Mouse (Mus musculus) stomach, embryonic 15.5 days (tissue): Measurements from ENCODE around the gene Gm17268. TPM values are rescaled to one million over a fixed set of nuclear protein-coding genes. Genes with fewer than 3 reads are reported as not detected.

Experiments used
- ATAC-seq: fragments of 200-750 bp; cut with Nextera tagmentation; 2 replicates; pipeline ENCODE4 v1.8.0; 2017; ENCODE audit warnings: low read depth, moderate number of reproducible peaks, moderate TSS enrichment; ENCODE audit not compliant: insufficient read depth, low FRiP score
- H3K27ac ChIP-seq: fragments of 300-500 bp; sonication (generic); 2 replicates; pipeline ENCODE4 v1.5.1; 2015; ENCODE audit warnings: mild to moderate bottlenecking, inconsistent platforms
- H3K27me3 ChIP-seq: fragments of 300-500 bp; sonication (generic); replicated peaks from 2 replicates; pipeline ENCODE4 v1.6.1; 2015; ENCODE audit warnings: inconsistent platforms
- H3K36me3 ChIP-seq: fragments of 300-500 bp; sonication (generic); 2 replicates; pipeline ENCODE4 v1.6.1; 2015; ENCODE audit warnings: inconsistent platforms
- H3K4me1 ChIP-seq: fragments of 300-500 bp; sonication (generic); 2 replicates; pipeline ENCODE4 v1.6.1; 2015; ENCODE audit warnings: inconsistent platforms
- H3K4me2 ChIP-seq: fragments of 300-500 bp; sonication (generic); 2 replicates; pipeline ENCODE4 v1.6.1; 2015; ENCODE audit warnings: mild to moderate bottlenecking, inconsistent platforms
- H3K4me3 ChIP-seq: fragments of 300-500 bp; sonication (generic); replicated peaks from 2 replicates; pipeline ENCODE4 v1.5.1; 2015; ENCODE audit warnings: inconsistent platforms
- H3K9ac ChIP-seq: fragments of 300-500 bp; sonication (generic); 2 replicates; pipeline ENCODE4 v1.6.1; 2015; ENCODE audit warnings: inconsistent platforms
- H3K9me3 ChIP-seq: fragments of 300-500 bp; sonication (generic); 2 replicates; pipeline ENCODE4 v1.6.1; 2016; ENCODE audit warnings: inconsistent platforms
- WGBS: fragments of 180-500 bp; shearing (Covaris S2); methylation state at CpG from one replicate; pipeline ENCODE4 v1.1.7; 2015; 5-methylcytosine and 5-hydroxymethylcytosine counted together
- polyA plus RNA-seq: library from polyadenylated mRNA; unstranded; fragments of >200 nt; fragmentation: Nextera tagmentation; extraction: Ambion mirVana; gene quantifications from 2 replicates; pipeline ENCODE4 v1.2.1, GENCODE M21; 2015

The Gm17268 gene
- polyA plus RNA-seq, 1 experiment from 2014 or later = not detected

- Histone ChIP-seq H3K4me3 (no peak overlapping the region), H3K9ac (no peak overlapping the region), H3K4me1 (no peaks in the 10 kb centered on the region), H3K27ac (no peak overlapping the region), H3K9me3 (no peaks in the 10 kb centered on the region), H3K36me3 (no peaks in the 10 kb centered on the region), H3K4me2 (no peak overlapping the region), H3K27me3 (no peaks in the 10 kb centered on the region)
- 63% methylated on average over 5 of the region's 5 CpGs for whole genome bisulfite sequencing
- no peak for ATAC-seq
Observed at GRCm38 (mm10) chr11:82000581-82000980, 37.8 kb downstream of the Gm17268 start.

- no peaks in the 10 kb centered on the region for H3K4me1 ChIP-seq
- 76% methylated on average over 4 of the region's 4 CpGs for WGBS
- H3K4me2 ChIP-seq = no peak overlapping the region
Observed at GRCm38 (mm10) chr11:81999469-81999868, 38.9 kb downstream of the Gm17268 start.

GRCm38 (mm10) chr11:81998646-81999045, 39.7 kb downstream of the Gm17268 start:
- ATAC-seq = no peak
- Histone ChIP-seq H3K4me2 (no peak overlapping the region), H3K36me3 (no peaks in the 10 kb centered on the region), H3K4me1 (no peaks in the 10 kb centered on the region), H3K9ac (no peak overlapping the region), H3K27ac (no peak overlapping the region), H3K4me3 (no peak overlapping the region), H3K27me3 (no peaks in the 10 kb centered on the region), H3K9me3 (no peaks in the 10 kb centered on the region)
- 88% methylated on average over 3 of the region's 3 CpGs for WGBS

More at GRCm38 (mm10) chr11:81999469-81999868, 38.9 kb downstream of the Gm17268 start:
- no peaks in the 10 kb centered on the region for H3K27me3 ChIP-seq
- no peak overlapping the region for H3K9ac ChIP-seq
- no peaks in the 10 kb centered on the region for H3K36me3 ChIP-seq
- no peak overlapping the region for H3K4me3 ChIP-seq
- no peaks in the 10 kb centered on the region for H3K9me3 ChIP-seq
- ATAC-seq = no peak
- H3K27ac ChIP-seq = no peak overlapping the region

- WGBS = 81% methylated on average over 5 of the region's 5 CpGs
- no peak for ATAC-seq
- H3K4me1 ChIP-seq = no peaks in the 10 kb centered on the region
- no peak overlapping the region for H3K9ac ChIP-seq
- no peak overlapping the region for H3K4me3 ChIP-seq
- H3K27ac ChIP-seq = no peak overlapping the region
- no peaks in the 10 kb centered on the region for H3K27me3 ChIP-seq
- no peaks in the 10 kb centered on the region for H3K9me3 ChIP-seq
- no peak overlapping the region for H3K4me2 ChIP-seq
- no peaks in the 10 kb centered on the region for H3K36me3 ChIP-seq
Observed at GRCm38 (mm10) chr11:81997085-81997484, 41.3 kb downstream of the Gm17268 start.

GRCm38 (mm10) chr11:81996172-81996841, 42.1 kb downstream of the Gm17268 start:
- WGBS = 69% methylated on average over 10 of the region's 10 CpGs
- Histone ChIP-seq H3K4me1 (no peaks in the 10 kb centered on the region), H3K27ac (no peak overlapping the region), H3K9ac (no peak overlapping the region), H3K4me3 (no peak overlapping the region), H3K4me2 (no peak overlapping the region), H3K9me3 (no peaks in the 10 kb centered on the region), H3K27me3 (no peaks in the 10 kb centered on the region), H3K36me3 (no peaks in the 10 kb centered on the region)
- ATAC-seq = no peak

GRCm38 (mm10) chr11:81983146-81983545, 55.2 kb downstream of the Gm17268 start:
- Histone ChIP-seq H3K27ac (no peak overlapping the region), H3K4me1 (no peaks in the 10 kb centered on the region), H3K4me2 (no peak overlapping the region), H3K27me3 (no peaks in the 10 kb centered on the region), H3K9me3 (no peaks in the 10 kb centered on the region), H3K9ac (no peak overlapping the region), H3K4me3 (no peak overlapping the region), H3K36me3 (no peaks in the 10 kb centered on the region)
- 39% methylated on average over 5 of the region's 5 CpGs for WGBS
- no peak for ATAC-seq

- ATAC-seq = no peak
- no peak overlapping the region for H3K9ac ChIP-seq
Observed at GRCm38 (mm10) chr11:81982191-81982590, 56.2 kb downstream of the Gm17268 start.

More at GRCm38 (mm10) chr11:81982191-81982590, 56.2 kb downstream of the Gm17268 start:
- Histone ChIP-seq H3K4me1 (no peaks in the 10 kb centered on the region), H3K4me3 (no peak overlapping the region), H3K36me3 (no peaks in the 10 kb centered on the region), H3K9me3 (no peaks in the 10 kb centered on the region), H3K27ac (no peak overlapping the region), H3K27me3 (no peaks in the 10 kb centered on the region), H3K4me2 (no peak overlapping the region)
- WGBS = 41% methylated on average over 11 of the region's 11 CpGs

Other genes starting within 250 kb of the Gm17268 start
- not detected in 2 replicates for gene 5530401A14Rik, start 177.9 kb downstream of the Gm17268 start, polyA plus RNA-seq
- gene Asic2, start 70.1 kb downstream of the Gm17268 start, polyA plus RNA-seq = 0.63 and 0.65 TPM in 2 replicates
- gene Ccl2, start 3.0 kb downstream of the Gm17268 start, polyA plus RNA-seq = 5.8 and 7.6 TPM in 2 replicates
- 2.0 and 2.4 TPM in 2 replicates for gene Ccl7, start 7.2 kb upstream of the Gm17268 start, polyA plus RNA-seq
- gene Ccl11, start 19.3 kb upstream of the Gm17268 start, polyA plus RNA-seq = 97.3 and 101 TPM in 2 replicates
- 3.0 and 3.8 TPM in 2 replicates for gene Ccl12, start 63.3 kb upstream of the Gm17268 start, polyA plus RNA-seq
- not detected in 2 replicates for gene Ccl8, start 76.6 kb upstream of the Gm17268 start, polyA plus RNA-seq